Mouse (Mus musculus) macrophage (primary cell): ENCODE results near the gene Mindy4. TPM values are rescaled to one million over a fixed set of nuclear protein-coding genes. Genes with fewer than 3 reads are reported as not detected.
A peak's percentile ranks its signal among the peaks of the same experiment; 100 is the strongest.

Experiments
- H3K27ac ChIP-seq: fragments of 350-480 bp; formaldehyde crosslinking; 2 replicates; pipeline ENCODE4 v1.9.0; 2021
- H3K36me3 ChIP-seq: fragments of 350-480 bp; formaldehyde crosslinking; 2 replicates; pipeline ENCODE4 v1.9.0; 2021; ENCODE audit errors: inconsistent target
- H3K4me3 ChIP-seq: fragments of 350-480 bp; formaldehyde crosslinking; 2 replicates; pipeline ENCODE4 v1.9.0; 2021; ENCODE audit errors: inconsistent target
- H3K79me2 ChIP-seq: fragments of 350-480 bp; formaldehyde crosslinking; 2 replicates; pipeline ENCODE4 v1.9.0; 2021; ENCODE audit errors: inconsistent target
- WGBS: methylation state at CpG from one replicate; pipeline ENCODE4 v1.1.7; 2026; ENCODE audit warnings: inconsistent platforms; ENCODE audit not compliant: missing documents; 5-methylcytosine and 5-hydroxymethylcytosine counted together
- polyA plus RNA-seq: library from polyadenylated mRNA; stranded (reverse); fragments of 250-400 nt; gene quantifications from 3 replicates; pipeline ENCODE4 v1.2.4, GENCODE M21; 2018; ENCODE audit warnings: inconsistent platforms

Gene Mindy4
- polyA plus RNA-seq, 1 experiment from 2014 or later, result 0.34 TPM

DNA sequence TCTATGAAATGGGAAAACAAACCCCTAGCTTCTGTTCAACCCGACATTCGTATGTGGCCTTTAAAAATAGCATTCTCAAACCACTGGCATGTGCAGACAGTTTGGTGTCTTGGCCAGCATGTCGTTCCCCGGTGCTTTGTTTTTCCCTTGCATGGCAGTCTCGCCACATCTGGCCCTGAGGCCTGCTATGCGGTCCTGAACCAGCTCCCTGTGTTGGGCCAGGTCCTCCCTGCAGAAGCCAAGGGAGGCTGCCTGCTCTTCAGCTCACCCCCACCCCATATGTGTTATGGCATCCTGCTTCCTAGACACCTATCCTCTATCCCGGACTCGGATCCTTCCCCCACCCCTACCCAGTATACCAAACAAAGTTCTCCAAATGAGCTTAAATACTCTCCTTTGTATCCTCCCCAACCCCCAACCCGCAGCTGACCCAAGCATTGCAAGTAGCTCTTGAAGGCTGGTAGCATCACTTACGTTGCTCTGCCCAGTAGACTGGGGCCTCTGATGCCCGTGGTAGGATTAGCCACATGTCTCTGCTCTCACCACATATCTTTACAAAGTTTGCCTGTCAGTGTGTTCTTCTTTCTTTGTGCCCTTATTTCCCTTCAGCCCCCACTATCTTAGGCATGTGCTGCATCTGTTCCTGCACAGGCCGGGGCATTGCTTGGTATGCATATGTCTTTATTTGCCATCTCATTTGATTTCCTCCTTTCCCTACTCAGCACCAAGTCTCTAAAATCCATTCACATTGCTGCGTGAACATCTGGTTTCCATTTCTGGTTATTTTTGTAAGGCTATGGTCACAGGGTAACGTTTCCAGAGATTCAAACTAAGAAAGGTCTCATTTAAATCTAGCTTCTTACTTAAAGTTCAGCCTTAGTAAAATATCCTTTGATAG is 55.5 kb downstream of the Mindy4 start:
- WGBS, result 95% methylated on average over 14 of the region's 14 CpGs
- no peaks in the 10 kb centered on the region for H3K36me3 ChIP-seq
- H3K4me3 ChIP-seq, result no peak overlapping the region

DNA sequence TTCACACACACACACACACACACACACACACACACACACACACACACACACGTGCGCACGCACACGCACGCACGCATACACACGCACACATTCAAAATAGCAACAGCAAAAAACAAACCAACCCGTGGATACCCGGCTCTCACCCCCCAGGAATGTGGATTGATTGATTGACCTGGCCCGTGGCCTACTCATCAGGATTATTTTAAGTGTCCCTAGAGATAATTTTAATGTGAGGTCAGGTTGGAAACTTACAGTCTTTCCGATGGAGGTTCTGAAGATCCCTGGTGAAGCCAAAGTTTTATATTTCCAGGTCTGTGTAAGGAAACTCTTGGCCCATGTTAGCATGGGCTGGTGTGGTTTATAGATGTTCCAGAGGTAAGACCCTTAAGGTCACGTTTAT is 59.0 kb downstream of the Mindy4 start:
- no peak overlapping the region for H3K27ac ChIP-seq

More for the DNA sequence above, 55.5 kb downstream of the Mindy4 start:
- H3K27ac ChIP-seq, result no peak overlapping the region
- no peaks in the 10 kb centered on the region for H3K79me2 ChIP-seq

DNA sequence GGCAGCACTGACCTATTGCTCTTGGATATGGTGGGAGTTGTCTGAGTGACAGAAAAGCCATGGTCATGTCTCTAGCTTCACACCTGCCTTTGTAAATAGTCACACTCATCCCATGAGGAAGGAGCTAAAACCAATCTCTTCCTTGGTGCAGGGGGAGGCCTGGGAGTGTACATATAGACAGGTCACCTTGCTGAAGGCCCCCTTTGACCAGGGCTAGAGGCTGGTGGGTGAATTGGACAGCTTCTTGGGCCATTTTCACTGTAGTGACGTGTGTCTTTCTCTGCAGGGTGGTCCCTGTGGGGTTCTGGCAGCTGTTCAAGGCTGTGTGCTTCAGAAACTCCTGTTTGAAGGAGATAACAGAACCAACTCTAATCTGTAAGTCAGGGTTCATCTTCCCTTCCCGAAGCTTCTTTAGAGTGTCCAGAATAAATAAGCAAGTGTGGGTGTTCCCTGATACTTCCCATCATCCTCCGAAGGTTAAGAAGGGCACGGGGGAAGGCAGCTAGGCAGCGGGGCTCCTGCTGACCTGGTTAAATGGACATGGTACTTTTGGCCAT is 60.4 kb downstream of the Mindy4 start:
- H3K27ac ChIP-seq, result no peak overlapping the region
- no peak overlapping the region for H3K4me3 ChIP-seq
- no peaks in the 10 kb centered on the region for H3K36me3 ChIP-seq
- 85% methylated on average over 5 of the region's 5 CpGs for WGBS
- no peaks in the 10 kb centered on the region for H3K79me2 ChIP-seq

More for the DNA sequence above, 59.0 kb downstream of the Mindy4 start:
- WGBS, result 89% methylated on average over 11 of the region's 12 CpGs
- H3K79me2 ChIP-seq, result no peaks in the 10 kb centered on the region
- H3K36me3 ChIP-seq, result no peaks in the 10 kb centered on the region
- no peak overlapping the region for H3K4me3 ChIP-seq

DNA sequence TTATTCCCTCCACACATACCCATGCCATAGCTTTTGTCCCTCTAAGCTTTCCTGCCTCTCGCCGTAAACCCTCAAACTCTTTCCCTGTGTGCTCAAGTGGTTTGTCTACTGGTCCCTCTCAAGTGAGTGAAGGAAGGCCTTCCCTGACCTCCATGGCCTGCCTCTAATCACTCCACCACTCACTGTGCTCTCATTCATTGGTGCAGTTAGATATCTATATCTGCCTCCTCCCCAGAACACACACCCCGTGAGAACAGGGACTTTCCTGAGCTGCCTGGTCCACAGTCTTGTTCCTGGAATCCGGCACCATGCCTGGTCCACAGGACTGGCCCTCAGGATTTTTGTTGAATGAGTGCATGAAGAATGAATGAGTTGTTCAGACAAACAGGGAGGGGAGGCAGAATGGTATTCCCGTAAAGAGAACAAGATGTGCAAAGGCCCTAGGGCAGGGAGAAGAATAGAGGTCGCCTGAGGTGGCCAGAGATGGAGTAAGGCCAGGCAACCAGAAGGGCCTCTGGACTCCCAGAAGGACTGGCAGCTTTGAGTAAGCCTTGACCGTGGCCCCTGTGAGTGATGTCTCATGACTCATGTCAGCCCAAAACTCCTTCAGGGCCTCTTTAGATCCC is 61.7 kb downstream of the Mindy4 start:
- no peak overlapping the region for H3K4me3 ChIP-seq
- no peaks in the 10 kb centered on the region for H3K36me3 ChIP-seq
- H3K79me2 ChIP-seq, result no peaks in the 10 kb centered on the region
- H3K27ac ChIP-seq, result no peak overlapping the region
- 95% methylated on average over 7 of the region's 7 CpGs for WGBS

DNA sequence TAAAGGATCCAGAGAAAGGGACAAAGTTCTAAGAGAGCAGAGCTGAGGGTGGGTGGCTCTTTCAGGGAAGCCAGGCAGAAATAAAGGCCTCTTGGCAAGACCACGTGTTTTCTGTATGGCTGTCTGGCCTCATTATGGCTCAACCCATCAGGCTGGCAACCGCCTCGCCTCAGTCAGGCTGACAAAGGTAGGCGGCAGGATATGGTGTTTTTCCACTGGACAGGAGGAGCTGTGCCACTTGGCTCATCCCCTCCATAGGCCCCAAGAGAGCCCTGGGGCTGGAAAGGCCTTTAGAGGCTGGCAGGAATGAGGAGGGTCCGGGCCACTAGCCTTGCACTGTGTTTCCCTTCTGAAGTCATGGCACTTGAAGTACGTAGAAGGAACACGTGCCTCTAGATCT is 69.8 kb downstream of the Mindy4 start:
- Histone ChIP-seq H3K27ac (no peak overlapping the region), H3K4me3 (no peak overlapping the region), H3K79me2 (no peaks in the 10 kb centered on the region), H3K36me3 (no peaks in the 10 kb centered on the region)
- 92% methylated on average over 7 of the region's 7 CpGs for WGBS

DNA sequence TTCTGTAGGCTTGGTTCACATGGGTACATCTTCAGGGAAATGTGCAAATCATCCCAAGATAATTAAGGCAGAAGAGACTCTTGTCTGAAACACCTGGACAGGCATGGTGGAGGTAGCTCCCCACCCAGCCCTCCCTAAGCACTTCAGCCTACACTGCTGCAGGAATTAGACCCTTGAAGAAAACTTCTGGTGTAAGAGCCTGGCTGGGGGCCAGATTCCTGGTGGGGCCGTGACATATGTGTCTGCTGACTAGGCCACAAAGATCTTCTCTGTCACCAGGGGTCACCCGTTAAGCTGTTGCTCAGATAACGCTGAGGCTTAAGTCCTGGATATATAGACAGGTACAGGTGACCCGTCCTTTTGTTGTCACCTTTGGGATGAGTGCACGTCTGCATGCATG is 70.3 kb downstream of the Mindy4 start:
- Histone ChIP-seq H3K4me3 (no peak overlapping the region), H3K36me3 (no peaks in the 10 kb centered on the region), H3K27ac (no peak overlapping the region), H3K79me2 (no peaks in the 10 kb centered on the region)
- 74% methylated on average over 5 of the region's 5 CpGs for WGBS

DNA sequence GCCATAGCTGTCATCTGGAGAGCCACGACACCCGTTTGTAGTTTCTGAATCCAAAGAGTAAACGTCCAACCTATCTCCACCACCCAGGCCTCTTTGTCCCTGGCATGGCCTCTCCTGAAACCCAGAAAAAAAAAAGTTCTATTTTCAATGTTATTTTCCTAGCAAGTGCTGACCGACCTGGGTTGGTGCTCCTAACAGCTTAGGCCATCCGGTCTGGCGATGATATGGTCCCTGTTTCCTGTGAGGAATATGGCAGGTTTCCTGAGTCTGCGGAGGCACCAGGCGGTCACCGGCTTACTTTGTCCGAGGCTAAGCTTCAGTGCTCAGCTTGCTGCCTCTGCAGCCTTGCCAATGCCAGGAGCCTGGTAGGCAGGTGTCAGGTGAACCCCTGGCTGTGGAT is 71.8 kb downstream of the Mindy4 start:
- no peak overlapping the region for H3K4me3 ChIP-seq

DNA sequence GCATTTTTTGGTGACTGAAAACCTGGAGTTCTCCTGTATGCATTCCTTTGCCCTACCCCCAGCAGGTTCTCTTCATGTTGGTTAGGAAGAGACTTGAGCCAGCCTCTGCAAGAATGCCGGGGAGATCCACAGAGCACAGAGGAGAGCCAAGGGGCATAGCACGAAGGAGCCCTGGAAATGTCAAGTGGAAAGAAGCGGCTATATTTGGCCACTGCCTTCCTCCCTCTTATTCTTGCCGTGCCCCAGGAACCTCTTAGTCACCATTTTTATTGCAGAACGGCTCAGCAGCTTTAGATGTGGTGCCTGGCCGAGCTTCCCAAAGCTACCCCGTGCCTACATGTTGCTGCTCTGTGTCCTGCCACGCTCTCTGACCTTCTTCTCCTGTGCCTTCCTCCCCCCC is 72.6 kb downstream of the Mindy4 start:
- Histone ChIP-seq H3K36me3 (no peaks in the 10 kb centered on the region), H3K79me2 (no peaks in the 10 kb centered on the region), H3K27ac (peak overlapping the region; percentile 58), H3K4me3 (no peak overlapping the region)
- 35% methylated on average over 8 of the region's 8 CpGs for WGBS

More for the DNA sequence above, 71.8 kb downstream of the Mindy4 start:
- Histone ChIP-seq H3K36me3 (no peaks in the 10 kb centered on the region), H3K79me2 (no peaks in the 10 kb centered on the region), H3K27ac (no peak overlapping the region)
- 85% methylated on average over 10 of the region's 10 CpGs for WGBS

DNA sequence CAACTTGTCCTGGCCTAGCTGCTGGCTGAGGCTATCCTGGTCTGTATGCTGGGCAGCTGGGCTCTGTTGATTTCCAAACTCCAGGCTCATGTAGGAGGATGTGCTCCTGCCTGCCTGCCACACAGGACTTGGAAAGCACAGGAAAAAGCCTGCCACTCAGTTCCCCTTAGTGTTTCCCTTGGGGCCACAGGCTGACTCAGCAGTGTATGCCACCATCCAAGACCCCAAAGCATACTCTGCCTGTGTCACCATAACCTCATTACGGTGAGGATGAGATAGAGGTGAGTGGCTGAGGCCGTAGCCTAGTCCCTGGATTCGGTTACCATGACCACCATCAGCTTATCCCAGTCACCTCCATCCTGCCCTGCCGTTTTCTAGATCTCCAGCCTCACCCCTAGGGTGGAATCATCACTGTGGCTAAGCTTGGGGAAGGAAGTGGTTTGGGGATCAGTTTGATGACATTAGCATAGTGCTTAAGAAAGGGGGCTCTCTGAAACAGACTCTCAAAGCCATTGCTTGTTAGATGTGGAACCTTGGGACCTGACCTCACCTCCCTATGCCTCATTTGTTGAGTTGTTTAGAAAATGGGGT is 73.6 kb downstream of the Mindy4 start:
- Histone ChIP-seq H3K79me2 (no peaks in the 10 kb centered on the region), H3K36me3 (no peaks in the 10 kb centered on the region), H3K27ac (peak overlapping the region; percentile 58), H3K4me3 (no peak overlapping the region)
- WGBS, result 0% methylated on average over 4 of the region's 4 CpGs

DNA sequence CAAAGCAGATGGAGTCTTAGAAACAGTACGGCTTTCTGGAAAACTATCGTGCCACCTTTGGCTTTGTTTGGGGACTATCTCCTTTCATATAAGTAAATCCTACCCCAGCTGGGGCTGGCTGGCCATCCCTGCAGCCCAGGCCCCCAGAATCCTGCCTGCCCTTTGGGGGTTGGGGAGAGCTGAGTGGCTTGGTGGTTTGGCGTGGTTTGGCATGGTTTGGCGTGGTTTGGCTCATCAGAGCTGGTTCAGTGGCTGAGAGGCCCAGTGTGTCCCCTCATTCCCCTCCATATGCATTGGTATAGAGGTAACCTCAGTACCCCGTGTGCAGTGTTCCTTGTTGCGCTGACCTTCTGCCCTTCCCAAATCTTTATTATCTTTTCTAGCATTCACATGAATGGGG is 74.9 kb downstream of the Mindy4 start:
- WGBS, result 87% methylated on average over 6 of the region's 6 CpGs
- H3K36me3 ChIP-seq, result no peaks in the 10 kb centered on the region
- no peak overlapping the region for H3K4me3 ChIP-seq
- H3K27ac ChIP-seq, result no peak overlapping the region
- H3K79me2 ChIP-seq, result no peaks in the 10 kb centered on the region

DNA sequence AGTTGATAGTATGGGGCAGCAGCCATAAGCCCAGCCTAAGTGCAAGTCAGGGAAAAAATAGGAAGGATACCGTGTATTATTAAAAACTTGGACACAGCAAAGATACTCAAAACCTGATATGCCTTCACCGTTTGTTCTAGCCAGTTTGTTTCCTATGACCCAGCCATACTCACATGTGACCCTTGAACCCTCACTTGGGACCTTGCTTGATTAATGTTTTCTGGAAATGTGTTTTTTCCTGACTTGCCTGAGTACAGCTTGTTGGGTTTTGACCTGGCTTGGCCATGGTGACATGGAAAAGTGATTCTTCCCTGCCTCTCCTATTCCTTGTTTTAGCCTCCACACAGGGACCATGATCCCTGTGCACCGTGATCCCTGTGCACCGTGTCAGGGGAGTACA is 75.3 kb downstream of the Mindy4 start:
- no peaks in the 10 kb centered on the region for H3K79me2 ChIP-seq
- no peak overlapping the region for H3K4me3 ChIP-seq
- 94% methylated on average over 4 of the region's 4 CpGs for WGBS
- no peak overlapping the region for H3K27ac ChIP-seq
- H3K36me3 ChIP-seq, result no peaks in the 10 kb centered on the region

DNA sequence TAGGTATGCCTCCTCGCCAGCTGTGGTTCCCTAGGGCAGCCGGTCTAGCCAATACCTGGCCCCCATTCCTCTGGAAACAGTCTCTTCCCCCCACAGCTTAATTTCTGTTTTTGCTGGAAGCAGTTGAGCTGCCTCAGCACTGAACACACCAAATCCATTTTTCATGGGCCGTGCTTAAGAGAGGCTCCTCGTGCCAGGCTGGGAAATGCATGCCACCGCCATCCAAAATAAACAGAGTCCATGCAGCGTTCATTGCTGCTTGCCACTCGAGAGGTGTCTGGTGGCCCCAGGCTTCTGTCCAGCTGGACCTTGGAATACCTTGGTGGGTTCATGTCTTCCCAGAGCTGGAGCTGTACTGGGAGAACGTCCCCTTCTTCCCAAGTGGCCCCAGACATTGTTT is 77.8 kb downstream of the Mindy4 start:
- Histone ChIP-seq H3K36me3 (no peaks in the 10 kb centered on the region), H3K27ac (no peak overlapping the region), H3K4me3 (no peak overlapping the region), H3K79me2 (no peaks in the 10 kb centered on the region)
- WGBS, result 98% methylated on average over 8 of the region's 8 CpGs

DNA sequence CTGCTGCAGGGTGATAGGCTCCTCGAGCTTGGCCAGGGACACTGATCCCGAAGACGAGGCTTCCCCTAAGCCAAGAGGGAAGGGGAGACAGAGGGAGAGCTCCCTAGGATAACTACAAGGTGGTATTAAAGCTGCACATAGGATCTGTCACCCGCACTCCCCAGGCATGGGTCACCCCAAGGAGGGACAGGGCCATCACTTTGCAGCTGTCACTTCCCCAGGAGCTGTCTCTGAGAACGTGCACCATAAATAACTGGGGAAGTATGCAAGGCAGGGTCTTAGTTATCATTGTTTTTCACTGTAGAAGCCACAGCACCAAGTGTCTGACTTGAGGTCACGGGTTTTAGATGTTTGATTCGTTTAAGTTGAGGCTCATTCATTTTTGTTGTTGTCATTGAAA is 78.5 kb downstream of the Mindy4 start:
- H3K36me3 ChIP-seq, result no peaks in the 10 kb centered on the region
- no peaks in the 10 kb centered on the region for H3K79me2 ChIP-seq
- H3K4me3 ChIP-seq, result no peak overlapping the region
- WGBS, result 65% methylated on average over 7 of the region's 7 CpGs
- no peak overlapping the region for H3K27ac ChIP-seq

DNA sequence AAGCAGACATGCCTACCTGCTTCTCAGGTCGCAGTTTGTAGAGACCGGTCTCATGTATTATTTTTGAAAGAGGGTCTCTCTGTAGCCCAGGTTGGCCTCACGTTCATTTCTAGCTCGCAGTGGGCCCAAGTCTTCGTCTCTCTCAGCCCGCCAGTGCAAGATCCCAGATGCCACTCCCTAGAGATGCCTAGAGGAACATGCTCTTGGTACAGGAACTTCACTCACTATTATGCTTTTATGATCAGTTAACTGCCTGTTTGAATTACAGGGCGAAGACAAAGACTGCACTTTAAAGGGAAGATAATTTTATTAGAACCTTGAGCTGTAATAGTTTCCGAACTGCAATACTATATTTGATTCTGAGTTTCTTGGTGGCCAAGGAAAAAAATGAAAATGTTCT is 79.2 kb downstream of the Mindy4 start:
- 86% methylated on average over 8 of the region's 8 CpGs for WGBS

DNA sequence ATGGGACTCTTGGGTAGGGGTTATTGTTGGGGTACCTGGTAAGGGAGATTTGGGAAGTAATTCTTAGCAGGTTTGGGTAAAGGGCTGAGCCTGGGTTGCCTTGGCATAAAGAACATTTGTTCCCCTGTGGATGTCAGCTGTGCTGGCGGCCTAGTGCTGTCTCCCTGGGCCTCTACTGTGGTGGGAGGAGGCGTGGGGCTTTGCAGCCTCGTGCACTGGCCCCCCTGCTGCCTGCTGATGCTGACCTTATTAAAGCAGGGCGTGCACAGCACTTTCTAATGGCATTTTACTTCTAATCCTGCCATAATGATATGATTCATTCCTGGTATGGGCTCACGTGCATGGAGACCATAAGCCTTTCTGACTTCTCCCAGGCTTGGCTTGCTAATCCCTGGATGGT is 82.0 kb downstream of the Mindy4 start:
- H3K36me3 ChIP-seq, result no peaks in the 10 kb centered on the region
- WGBS, result 91% methylated on average over 5 of the region's 5 CpGs
- no peak overlapping the region for H3K4me3 ChIP-seq
- no peaks in the 10 kb centered on the region for H3K79me2 ChIP-seq
- H3K27ac ChIP-seq, result no peak overlapping the region

More for the DNA sequence above, 79.2 kb downstream of the Mindy4 start:
- no peak overlapping the region for H3K27ac ChIP-seq
- H3K36me3 ChIP-seq, result no peaks in the 10 kb centered on the region
- H3K4me3 ChIP-seq, result no peak overlapping the region
- no peaks in the 10 kb centered on the region for H3K79me2 ChIP-seq
